Mouse (Mus musculus) CD4-positive naive resting alpha-beta T cell, adult 57 days (primary cell): Measurements from ENCODE around the gene Twsg1. TPM values are rescaled to one million over a fixed set of nuclear protein-coding genes. Genes with fewer than 3 reads are reported as not detected.

ENCODE experiments used
- total RNA-seq: library from RNA; stranded (reverse); gene quantifications from one replicate; pipeline ENCODE4 v1.2.4, GENCODE M21; 2023

Gene Twsg1
- 18.4 TPM for total RNA-seq

GRCm38 (mm10) chr17:65950622-65951404 lies at the start of gene Twsg1:
Gene Twsg1, minus strand, starts transcription at chr17:65951226.

DNA sequence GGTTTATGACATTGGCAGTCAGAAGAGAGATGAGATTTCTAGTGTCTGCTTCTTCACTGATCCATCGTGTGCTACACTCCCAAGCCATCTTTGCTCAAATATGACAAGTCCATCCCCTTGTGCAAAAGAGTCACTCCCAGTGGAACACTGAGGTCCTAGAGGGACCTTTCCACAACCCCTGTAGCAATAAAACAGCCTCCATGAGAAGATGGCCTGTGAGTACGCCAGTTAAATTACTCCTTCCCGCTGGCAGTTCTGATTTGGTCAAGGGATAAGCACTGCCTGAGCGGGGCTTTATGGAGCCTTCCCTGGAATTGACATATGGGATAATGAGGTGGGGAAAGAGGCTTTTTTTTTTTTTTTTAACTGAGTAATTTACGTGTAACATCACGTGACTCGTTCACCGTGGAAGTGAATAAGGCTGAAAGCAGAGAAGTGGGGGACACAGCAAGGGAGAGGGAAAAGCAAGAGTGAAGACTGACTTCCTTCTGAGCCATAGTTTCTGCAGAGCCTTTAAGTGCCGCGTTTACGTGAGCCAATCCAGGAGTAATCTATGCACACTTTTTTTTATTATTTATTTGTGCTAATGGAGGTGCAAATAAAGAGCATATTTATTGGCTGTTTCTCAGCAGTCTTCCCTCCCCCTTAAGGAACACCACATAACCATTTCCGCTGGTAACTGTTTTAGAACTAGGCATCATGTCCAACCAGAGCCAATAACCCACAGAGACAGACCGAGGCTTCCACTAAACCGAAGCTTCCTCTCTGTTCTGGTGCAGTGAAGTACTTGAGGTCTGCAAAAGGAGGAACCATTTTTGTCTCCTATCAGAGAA lies 65.1 kb downstream of the Twsg1 start, which contains the start of gene Ralbp1:
Gene Ralbp1 (minus strand): TSS at position 102 of the 833 bp plus-strand sequence.

Other genes with a start within 250 kb of the Twsg1 start
- 2.2 TPM for gene Rab31, start 178.5 kb downstream of the Twsg1 start, total RNA-seq
- 66.6 TPM for gene Ppp4r1, start 168.7 kb downstream of the Twsg1 start, total RNA-seq
- 37.4 TPM for gene Ralbp1, start 65.4 kb downstream of the Twsg1 start, total RNA-seq
- gene Ankrd12, start 125.9 kb upstream of the Twsg1 start, total RNA-seq: 71.9 TPM
- gene Ndufv2, start 150.3 kb upstream of the Twsg1 start, total RNA-seq: 65.0 TPM
- gene Washc1, start 160.3 kb upstream of the Twsg1 start, total RNA-seq: 54.2 TPM
- gene Ddx11, start 172.3 kb upstream of the Twsg1 start, total RNA-seq: 39.6 TPM